Mouse (Mus musculus): ENCODE measurements around the gene Nat9. TPM values are rescaled to one million over a fixed set of nuclear protein-coding genes. Genes with fewer than 3 reads are reported as not detected.

Gene Nat9
- total and polyA plus RNA-seq, 2 experiments from 2014 or later, result 7.7 to 21.6 TPM

- peak; percentile 15; the same call in 1 of the 2 replicates for ATAC-seq (ENCODE audit: insufficient read depth, low read depth)
- peak overlapping the region; percentile 37 for H3K4me2 ChIP-seq (ENCODE audit: low read depth, low read length)
- H3K27me3 ChIP-seq (ENCODE audit: control insufficient read depth, insufficient read depth, low read length), result no peaks in the 10 kb centered on the region
- TF ChIP-seq EP300 (IDR thresholded peaks at IDR 0.05; ENCODE audit: low read depth) (no peak), CTCF (IDR thresholded peaks at IDR 0.05; ENCODE audit: low read depth) (no peak)
- no peak overlapping the region for H3K9ac ChIP-seq (replicated peaks; ENCODE audit: low read depth, low read length)
- H3K4me1 ChIP-seq (ENCODE audit: control insufficient read depth, insufficient read depth), result peaks cover 15% of the 10 kb centered on the region
- WGBS, result 23% methylated on average over 9 of the region's 9 CpGs
- no peaks in the 10 kb centered on the region for H3K9me3 ChIP-seq (replicated peaks; ENCODE audit: control insufficient read depth, low read length)
- peak; percentile 27 for DNase-seq (ENCODE audit: low spot score)
- H3K36me3 ChIP-seq (replicated peaks; ENCODE audit: control insufficient read depth, insufficient read depth, low read length), result no peaks in the 10 kb centered on the region
- no peak overlapping the region for H3K4me3 ChIP-seq (ENCODE audit: low read depth, low read length)
- H3K27ac ChIP-seq (ENCODE audit: low read depth), result peak overlapping the region; percentile 61
Measured at GRCm38 (mm10) chr11:115192180-115192579, 4.5 kb upstream of the Nat9 start.

GRCm38 (mm10) chr11:115189304-115189703, 1.6 kb upstream of the Nat9 start:
- H3K4me3 ChIP-seq (ENCODE audit: low read depth, low read length), result no peak overlapping the region
- H3K27me3 ChIP-seq (ENCODE audit: control insufficient read depth, insufficient read depth, low read length), result no peaks in the 10 kb centered on the region
- WGBS, result 87% methylated on average over 6 of the region's 6 CpGs
- H3K9me3 ChIP-seq (replicated peaks; ENCODE audit: control insufficient read depth, low read length), result no peaks in the 10 kb centered on the region
- H3K4me1 ChIP-seq (ENCODE audit: control insufficient read depth, insufficient read depth), result peaks cover 20% of the 10 kb centered on the region
- no peak for TF ChIP-seq CTCF (IDR thresholded peaks at IDR 0.05; ENCODE audit: low read depth)
- no peak for TF ChIP-seq EP300 (IDR thresholded peaks at IDR 0.05; ENCODE audit: low read depth)
- no peak overlapping the region for H3K9ac ChIP-seq (replicated peaks; ENCODE audit: low read depth, low read length)
- DNase-seq (ENCODE audit: low spot score) (no peak), ATAC-seq (ENCODE audit: insufficient read depth, low read depth) (no peak)
- no peak overlapping the region for H3K27ac ChIP-seq (ENCODE audit: low read depth)
- H3K4me2 ChIP-seq (ENCODE audit: low read depth, low read length), result no peak overlapping the region
- H3K36me3 ChIP-seq (replicated peaks; ENCODE audit: control insufficient read depth, insufficient read depth, low read length), result no peaks in the 10 kb centered on the region

- H3K9ac ChIP-seq (replicated peaks; ENCODE audit: low read depth, low read length), result no peak overlapping the region
- H3K4me1 ChIP-seq (ENCODE audit: control insufficient read depth, insufficient read depth), result peaks cover 20% of the 10 kb centered on the region
- H3K9me3 ChIP-seq (replicated peaks; ENCODE audit: control insufficient read depth, low read length), result no peaks in the 10 kb centered on the region
- DNase-seq (ENCODE audit: low spot score) (no peak), ATAC-seq (ENCODE audit: insufficient read depth, low read depth) (no peak)
- TF ChIP-seq CTCF (IDR thresholded peaks at IDR 0.05; ENCODE audit: low read depth) (no peak), EP300 (IDR thresholded peaks at IDR 0.05; ENCODE audit: low read depth) (no peak)
- no peak overlapping the region for H3K27ac ChIP-seq (ENCODE audit: low read depth)
- WGBS, result 79% methylated on average over 13 of the region's 13 CpGs
- no peak overlapping the region for H3K4me3 ChIP-seq (ENCODE audit: low read depth, low read length)
- no peaks in the 10 kb centered on the region for H3K27me3 ChIP-seq (ENCODE audit: control insufficient read depth, insufficient read depth, low read length)
- H3K4me2 ChIP-seq (ENCODE audit: low read depth, low read length), result no peak overlapping the region
- H3K36me3 ChIP-seq (replicated peaks; ENCODE audit: control insufficient read depth, insufficient read depth, low read length), result no peaks in the 10 kb centered on the region
Measured at GRCm38 (mm10) chr11:115188539-115189231, 1.0 kb upstream of the Nat9 start.

GRCm38 (mm10) chr11:115187224-115187639, 427 bp downstream of the Nat9 start, which contains the start of gene Tmem104:
TSS of gene Tmem104 (plus strand) at chr11:115187487.
- TF ChIP-seq EP300 (IDR thresholded peaks at IDR 0.05; ENCODE audit: low read depth) (no peak), CTCF (IDR thresholded peaks at IDR 0.05; ENCODE audit: low read depth) (peak; percentile 5; the same call in 1 of the 2 replicates)
- DNase-seq (ENCODE audit: low spot score), result peak; percentile 97
- Histone ChIP-seq H3K27ac (ENCODE audit: low read depth) (peak within 1 kb of the TSS; percentile 82), H3K4me1 (ENCODE audit: control insufficient read depth, insufficient read depth) (peaks cover 17% of the 10 kb centered on the region), H3K4me2 (ENCODE audit: low read depth, low read length) (peak within 1 kb of the TSS; percentile 96), H3K9ac (replicated peaks; ENCODE audit: low read depth, low read length) (peak within 1 kb of the TSS; percentile 77), H3K9me3 (replicated peaks; ENCODE audit: control insufficient read depth, low read length) (no peaks in the 10 kb centered on the region), H3K36me3 (replicated peaks; ENCODE audit: control insufficient read depth, insufficient read depth, low read length) (no peaks in the 10 kb centered on the region), H3K4me3 (ENCODE audit: low read depth, low read length) (peak within 1 kb of the TSS; percentile 67), H3K27me3 (ENCODE audit: control insufficient read depth, insufficient read depth, low read length) (no peaks in the 10 kb centered on the region)
- ATAC-seq (ENCODE audit: insufficient read depth, low read depth), result peak; percentile 95
- under 1% methylated on average over 39 of the region's 39 CpGs for WGBS

- no peak for ATAC-seq (ENCODE audit: insufficient read depth, low read depth)
- Histone ChIP-seq H3K4me3 (ENCODE audit: low read depth, low read length) (no peak overlapping the region), H3K4me2 (ENCODE audit: low read depth, low read length) (no peak overlapping the region), H3K27me3 (ENCODE audit: control insufficient read depth, insufficient read depth, low read length) (no peaks in the 10 kb centered on the region), H3K27ac (ENCODE audit: low read depth) (no peak overlapping the region), H3K36me3 (replicated peaks; ENCODE audit: control insufficient read depth, insufficient read depth, low read length) (no peaks in the 10 kb centered on the region), H3K4me1 (ENCODE audit: control insufficient read depth, insufficient read depth) (peaks cover 11% of the 10 kb centered on the region), H3K9ac (replicated peaks; ENCODE audit: low read depth, low read length) (no peak overlapping the region), H3K9me3 (replicated peaks; ENCODE audit: control insufficient read depth, low read length) (no peaks in the 10 kb centered on the region)
- DNase-seq (ENCODE audit: low spot score), result no peak
- WGBS, result 16% methylated on average over 4 of the region's 4 CpGs
- TF ChIP-seq EP300 (IDR thresholded peaks at IDR 0.05; ENCODE audit: low read depth), result no peak
- TF ChIP-seq CTCF (IDR thresholded peaks at IDR 0.05; ENCODE audit: low read depth), result no peak
Measured at GRCm38 (mm10) chr11:115184973-115185372, 2.7 kb downstream of the Nat9 start.
